Mouse (Mus musculus): ENCODE results near the gene Smlr1. TPM values are rescaled to one million over a fixed set of nuclear protein-coding genes. Genes with fewer than 3 reads are reported as not detected.

Gene Smlr1
- polyA plus RNA-seq, 1 experiment from 2014 or later: 3.2 TPM

GRCm38 (mm10) chr10:25539771-25540168 lies 3.7 kb upstream of the Smlr1 start:
- H3K4me2 ChIP-seq (ENCODE audit: low read length): no peak overlapping the region
- no peak overlapping the region for H3K27ac ChIP-seq
- H3K4me1 ChIP-seq (replicated peaks; ENCODE audit: insufficient read depth, low read length): no peaks in the 10 kb centered on the region
- TF ChIP-seq CTCF (IDR thresholded peaks at IDR 0.05; ENCODE audit: low read depth): 0 out of 2 replicates have a peak, but pooled peaks have one; percentile 2
- H3K27me3 ChIP-seq (ENCODE audit: insufficient read depth, low read length): no peaks in the 10 kb centered on the region
- H3K4me3 ChIP-seq (replicated peaks; ENCODE audit: low read depth, low read length): no peak overlapping the region
- ATAC-seq (replicated peaks; ENCODE audit: low FRiP score, low read depth) (no peak), DNase-seq (ENCODE audit: low spot score) (no peak)
- H3K9ac ChIP-seq (ENCODE audit: low read depth, low read length): no peak overlapping the region
- H3K36me3 ChIP-seq (ENCODE audit: insufficient read depth, low read length): no peaks in the 10 kb centered on the region
- no peaks in the 10 kb centered on the region for H3K9me3 ChIP-seq (replicated peaks; ENCODE audit: low read length)
- WGBS: 73% methylated on average over 6 of the region's 6 CpGs

DNA sequence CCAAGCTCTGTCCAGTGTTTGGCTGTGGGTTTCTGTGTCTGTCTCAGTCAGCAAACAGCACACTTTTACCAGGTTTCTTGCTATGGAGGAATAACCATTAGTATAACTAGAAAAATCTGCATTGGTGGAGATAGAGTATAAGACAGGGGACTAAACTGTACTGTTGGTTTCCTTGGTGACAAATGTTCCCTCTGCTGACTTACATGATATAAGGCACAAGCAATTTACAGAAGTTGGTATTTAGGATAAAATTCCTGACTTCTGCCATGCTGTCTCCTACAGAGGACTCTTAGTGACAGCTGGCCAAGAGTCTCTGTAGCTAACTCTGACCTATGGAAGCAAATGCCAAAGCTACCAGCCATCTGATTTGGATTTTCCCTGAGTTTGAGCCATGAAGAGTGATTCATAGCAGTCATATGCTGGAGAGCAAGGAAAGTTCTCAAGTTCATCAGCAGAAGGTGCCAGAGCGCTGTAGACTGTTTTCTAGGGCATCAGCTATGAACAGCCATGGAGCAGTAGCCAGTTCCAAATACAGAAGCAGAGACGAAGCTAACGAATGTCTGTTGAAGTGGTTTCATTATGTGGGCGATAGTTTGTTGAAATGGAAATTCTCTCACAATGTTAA lies 3.2 kb upstream of the Smlr1 start:
- no peak overlapping the region for H3K9ac ChIP-seq (ENCODE audit: low read depth, low read length)
- ATAC-seq (replicated peaks; ENCODE audit: low FRiP score, low read depth) (no peak), DNase-seq (ENCODE audit: low spot score) (no peak)
- no peak overlapping the region for H3K27ac ChIP-seq
- no peaks in the 10 kb centered on the region for H3K4me1 ChIP-seq (replicated peaks; ENCODE audit: insufficient read depth, low read length)
- H3K36me3 ChIP-seq (ENCODE audit: insufficient read depth, low read length): no peaks in the 10 kb centered on the region
- H3K4me2 ChIP-seq (ENCODE audit: low read length): no peak overlapping the region
- no peaks in the 10 kb centered on the region for H3K27me3 ChIP-seq (ENCODE audit: insufficient read depth, low read length)
- peak; percentile 42; the same call in 1 of the 2 replicates for TF ChIP-seq CTCF (IDR thresholded peaks at IDR 0.05; ENCODE audit: low read depth)
- no peak overlapping the region for H3K4me3 ChIP-seq (replicated peaks; ENCODE audit: low read depth, low read length)
- no peaks in the 10 kb centered on the region for H3K9me3 ChIP-seq (replicated peaks; ENCODE audit: low read length)
- WGBS: 80% methylated on average over 4 of the region's 4 CpGs

GRCm38 (mm10) chr10:25538738-25539137 lies 2.7 kb upstream of the Smlr1 start:
- TF ChIP-seq CTCF (IDR thresholded peaks at IDR 0.05; ENCODE audit: low read depth): no peak
- no peaks in the 10 kb centered on the region for H3K4me1 ChIP-seq (replicated peaks; ENCODE audit: insufficient read depth, low read length)
- H3K27ac ChIP-seq: no peak overlapping the region
- no peaks in the 10 kb centered on the region for H3K36me3 ChIP-seq (ENCODE audit: insufficient read depth, low read length)
- H3K27me3 ChIP-seq (ENCODE audit: insufficient read depth, low read length): no peaks in the 10 kb centered on the region
- 74% methylated on average over 1 of the region's 1 CpGs for WGBS
- H3K9ac ChIP-seq (ENCODE audit: low read depth, low read length): no peak overlapping the region
- ATAC-seq (replicated peaks; ENCODE audit: low FRiP score, low read depth) (no peak), DNase-seq (ENCODE audit: low spot score) (no peak)
- no peak overlapping the region for H3K4me3 ChIP-seq (replicated peaks; ENCODE audit: low read depth, low read length)
- H3K9me3 ChIP-seq (replicated peaks; ENCODE audit: low read length): no peaks in the 10 kb centered on the region
- H3K4me2 ChIP-seq (ENCODE audit: low read length): no peak overlapping the region

DNA sequence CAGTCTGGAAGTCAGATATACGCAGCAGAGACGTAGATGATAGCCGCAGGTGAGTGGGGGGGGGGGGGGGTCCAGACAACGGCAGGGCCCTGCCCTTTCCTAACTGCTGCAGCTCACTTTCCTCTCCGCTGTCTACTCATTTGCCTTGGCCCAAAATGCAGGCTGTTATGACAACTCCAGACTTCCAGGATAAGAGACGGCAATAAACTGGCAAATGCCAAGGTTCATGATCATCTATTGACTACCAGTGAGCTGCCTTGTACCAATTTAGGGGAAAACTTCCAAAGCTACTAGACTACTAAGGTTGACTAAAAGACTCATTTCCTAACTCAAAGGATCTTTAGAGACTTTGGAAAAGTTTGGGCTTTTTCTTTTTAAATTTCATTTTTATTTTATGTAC lies 554 bp upstream of the Smlr1 start:
- no peak for DNase-seq (ENCODE audit: low spot score)
- no peaks in the 10 kb centered on the region for H3K36me3 ChIP-seq (ENCODE audit: insufficient read depth, low read length)
- 90% methylated on average over 6 of the region's 6 CpGs for WGBS
- no peak overlapping the region for H3K9ac ChIP-seq (ENCODE audit: low read depth, low read length)
- H3K9me3 ChIP-seq (replicated peaks; ENCODE audit: low read length): no peaks in the 10 kb centered on the region
- no peak overlapping the region for H3K27ac ChIP-seq
- no peak overlapping the region for H3K4me3 ChIP-seq (replicated peaks; ENCODE audit: low read depth, low read length)
- no peaks in the 10 kb centered on the region for H3K27me3 ChIP-seq (ENCODE audit: insufficient read depth, low read length)
- no peak for TF ChIP-seq CTCF (IDR thresholded peaks at IDR 0.05; ENCODE audit: low read depth)
- no peak overlapping the region for H3K4me2 ChIP-seq (ENCODE audit: low read length)
- no peak for ATAC-seq (replicated peaks; ENCODE audit: low FRiP score, low read depth)
- no peaks in the 10 kb centered on the region for H3K4me1 ChIP-seq (replicated peaks; ENCODE audit: insufficient read depth, low read length)

- no peak for TF ChIP-seq CTCF (IDR thresholded peaks at IDR 0.05; ENCODE audit: low read depth)
- no peaks in the 10 kb centered on the region for H3K27me3 ChIP-seq (ENCODE audit: insufficient read depth, low read length)
- no peaks in the 10 kb centered on the region for H3K36me3 ChIP-seq (ENCODE audit: insufficient read depth, low read length)
- no peak overlapping the region for H3K27ac ChIP-seq
- DNase-seq (ENCODE audit: low spot score) (no peak), ATAC-seq (replicated peaks; ENCODE audit: low FRiP score, low read depth) (no peak)
- no peak overlapping the region for H3K4me3 ChIP-seq (replicated peaks; ENCODE audit: low read depth, low read length)
- H3K9ac ChIP-seq (ENCODE audit: low read depth, low read length): no peak overlapping the region
- H3K9me3 ChIP-seq (replicated peaks; ENCODE audit: low read length): no peaks in the 10 kb centered on the region
- H3K4me1 ChIP-seq (replicated peaks; ENCODE audit: insufficient read depth, low read length): no peaks in the 10 kb centered on the region
- WGBS: 79% methylated on average over 5 of the region's 5 CpGs
- no peak overlapping the region for H3K4me2 ChIP-seq (ENCODE audit: low read length)
Observed at GRCm38 (mm10) chr10:25534467-25534866, 1.6 kb downstream of the Smlr1 start.

DNA sequence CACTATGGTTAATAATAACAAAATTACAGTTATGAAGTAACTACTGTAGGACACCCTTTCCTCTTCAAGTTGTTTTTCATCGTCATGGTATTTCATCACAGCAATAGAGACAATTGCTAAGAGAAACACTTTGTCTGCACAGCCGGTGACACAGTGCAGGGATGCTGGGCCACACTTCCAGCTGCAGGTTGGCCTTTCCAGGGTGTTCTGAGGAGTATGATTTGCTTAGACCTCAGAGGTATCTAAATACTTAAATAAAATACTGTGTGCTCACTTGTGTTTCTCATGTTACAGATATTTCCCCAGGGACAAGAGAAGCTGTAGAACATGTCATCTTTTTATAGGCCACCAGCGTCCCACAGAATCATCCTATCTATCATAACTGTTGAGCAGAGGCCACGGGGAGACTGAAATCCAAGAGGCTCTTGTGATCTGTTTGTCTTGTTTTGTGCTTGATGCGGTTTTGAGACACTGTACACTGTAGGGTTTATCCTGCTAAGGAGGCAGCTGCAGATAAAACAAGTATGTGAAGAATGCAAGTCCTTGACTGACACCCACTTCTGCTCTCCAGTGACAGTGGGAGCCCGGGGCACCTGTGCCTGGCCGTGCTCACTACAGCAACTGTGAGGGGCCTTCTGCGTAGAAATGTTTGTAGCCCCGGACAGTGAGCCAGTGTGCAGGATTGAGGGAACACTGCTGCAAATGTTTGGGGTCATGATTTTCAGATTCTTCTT lies 2.4 kb downstream of the Smlr1 start:
- no peak for ATAC-seq (replicated peaks; ENCODE audit: low FRiP score, low read depth)
- H3K4me1 ChIP-seq (replicated peaks; ENCODE audit: insufficient read depth, low read length): no peaks in the 10 kb centered on the region
- no peaks in the 10 kb centered on the region for H3K27me3 ChIP-seq (ENCODE audit: insufficient read depth, low read length)
- H3K9me3 ChIP-seq (replicated peaks; ENCODE audit: low read length): no peaks in the 10 kb centered on the region
- TF ChIP-seq CTCF (IDR thresholded peaks at IDR 0.05; ENCODE audit: low read depth): no peak
- no peaks in the 10 kb centered on the region for H3K36me3 ChIP-seq (ENCODE audit: insufficient read depth, low read length)
- WGBS: 58% methylated on average over 9 of the region's 9 CpGs
- no peak overlapping the region for H3K9ac ChIP-seq (ENCODE audit: low read depth, low read length)
- no peak overlapping the region for H3K4me2 ChIP-seq (ENCODE audit: low read length)
- H3K4me3 ChIP-seq (replicated peaks; ENCODE audit: low read depth, low read length): no peak overlapping the region
- DNase-seq (ENCODE audit: low spot score): peak; percentile 35
- H3K27ac ChIP-seq: no peak overlapping the region

All from kidney, postnatal 0 days (tissue).